Comparison of ENCODE assay signal across 12 mouse cellular contexts in genomic region chr6:136484093-136484492, GRCm38 (mm10).
"Had no signal": no experiment of that assay in that cellular context is flagged by ENCODE, and none has a peak within 500 bp of the region (broad histone marks: within the 10 kb centered on the region; RNA-seq: fewer than 3 reads in every experiment).

No protein-coding gene starts in this region.

- H3K27ac ChIP-seq: limb, embryonic 15.5 days; liver, embryonic 12.5 days; midbrain, embryonic 12.5 days had no signal

- H3K36me3 ChIP-seq: limb, embryonic 15.5 days; liver, embryonic 12.5 days; midbrain, embryonic 12.5 days had no signal

- H3K4me1 ChIP-seq: limb, embryonic 15.5 days had no signal

- H3K4me3 ChIP-seq: limb, embryonic 15.5 days; liver, embryonic 12.5 days; midbrain, embryonic 12.5 days had no signal

- H3K27me3 ChIP-seq: limb, embryonic 15.5 days; midbrain, embryonic 12.5 days had no signal

- DNase-seq: kidney, adult 2 months; kidney, postnatal 25 days; layer of hippocampus, postnatal 36 days; lung, embryonic 14.5 days; lung, postnatal 10 days; lung, postnatal 4 days; thymus, adult 18-20 months; thymus, postnatal 36 days had no signal

- ATAC-seq: liver, embryonic 12.5 days; midbrain, embryonic 16.5 days had no signal
